Mouse (Mus musculus) hindlimb bud, embryonic 11.5 days (tissue): ENCODE results near the gene Ptpdc1.

Source experiments
- DNase-seq: peaks from one replicate; pipeline ENCODE4 v3.0.0-alpha.2; 2012; ENCODE audit warnings: low read depth, low spot score; ENCODE audit errors: extremely low spot score

Ptpdc1 gene

DNA sequence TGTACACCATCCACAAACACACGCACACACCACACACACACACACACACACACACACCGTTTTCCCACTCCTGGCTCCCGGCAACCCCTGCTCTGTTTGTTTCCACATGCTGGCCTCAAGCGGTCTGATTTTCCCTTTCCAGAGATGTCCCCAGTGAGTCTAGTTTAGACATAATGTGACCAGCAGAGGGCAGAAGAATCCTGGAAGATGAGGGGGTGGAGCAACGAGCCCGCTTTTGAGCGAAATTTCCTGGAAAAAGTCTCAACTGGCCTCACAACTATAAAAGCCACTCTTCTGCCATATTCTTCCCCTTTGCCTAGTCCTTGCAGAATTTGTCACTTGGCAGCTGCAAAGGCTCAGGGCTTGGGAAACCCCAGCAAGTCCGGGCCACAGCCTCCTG, 30.2 kb upstream of the Ptpdc1 start:
- no peak for DNase-seq

DNA sequence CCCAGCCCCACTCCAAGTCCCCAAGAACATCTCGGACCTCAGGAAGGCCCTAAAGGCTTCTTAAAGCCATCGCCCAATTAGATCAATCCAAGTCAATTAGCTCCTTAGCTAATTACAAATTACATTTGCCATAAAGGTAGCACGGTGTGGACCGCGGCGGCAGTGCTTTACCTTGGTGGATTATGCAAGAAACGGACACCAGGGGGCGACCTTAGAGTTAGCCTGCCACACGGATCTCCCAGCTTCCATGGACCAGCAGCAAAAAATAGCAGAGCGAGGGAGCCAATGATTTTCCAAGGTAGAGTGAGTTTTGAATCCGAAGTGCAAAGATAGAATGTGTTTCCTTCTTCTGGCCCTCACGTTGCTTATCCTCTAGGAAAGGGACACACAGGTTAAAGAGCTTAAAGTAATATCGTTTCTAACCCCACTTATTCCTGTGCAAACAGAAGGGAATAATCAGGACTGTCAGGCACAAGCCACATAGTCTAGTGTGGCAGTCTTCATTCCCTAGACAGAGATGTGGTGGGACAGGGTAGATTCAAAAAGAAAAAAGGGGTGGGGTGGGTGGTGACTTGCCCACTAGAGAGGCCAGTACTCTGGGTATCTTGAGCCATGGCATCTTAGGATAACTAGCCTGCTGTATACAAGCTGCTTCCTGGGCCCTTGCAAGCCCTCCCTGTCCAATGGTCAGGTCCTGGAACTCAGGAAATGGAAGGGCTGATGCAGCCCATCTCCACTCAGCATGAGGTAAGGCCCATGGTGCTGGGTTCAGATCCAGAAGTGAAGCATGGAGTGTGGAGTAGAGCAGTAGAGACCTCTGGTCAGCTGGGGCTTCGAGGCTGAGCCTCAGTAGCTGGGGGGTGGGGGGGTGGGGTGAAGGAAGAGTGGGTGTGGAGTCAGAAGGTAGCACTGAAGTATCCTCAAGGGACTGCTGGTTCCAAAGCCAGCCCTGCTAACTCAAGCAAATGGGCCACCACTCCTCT, 28.6 kb upstream of the Ptpdc1 start:
- no peak for DNase-seq

- DNase-seq: no peak
Measured at GRCm38 (mm10) chr13:48651132-48652065, 25.9 kb upstream of the Ptpdc1 start.

DNA sequence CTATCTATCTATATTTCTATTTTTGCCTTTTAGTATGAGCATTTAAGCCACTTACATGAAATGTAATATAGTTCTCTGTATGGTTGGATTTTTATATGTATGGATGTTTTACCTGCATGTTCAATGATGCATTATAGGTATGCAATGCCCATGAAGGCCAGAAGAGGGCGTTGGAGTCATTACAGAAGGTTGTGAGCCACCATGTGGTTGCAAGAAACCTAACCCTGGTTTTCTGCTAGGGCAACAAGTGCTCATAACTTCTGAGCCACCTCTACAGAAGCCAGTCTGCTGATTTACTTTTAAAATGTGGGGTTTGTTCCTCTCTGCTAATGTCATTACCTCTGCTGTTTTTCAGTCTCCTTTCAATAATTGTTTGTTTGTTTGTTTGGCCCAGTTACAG, 25.2 kb upstream of the Ptpdc1 start:
- no peak for DNase-seq

- DNase-seq: no peak
Measured at GRCm38 (mm10) chr13:48646696-48647095, 21.2 kb upstream of the Ptpdc1 start.

GRCm38 (mm10) chr13:48643991-48644390, 18.5 kb upstream of the Ptpdc1 start:
- DNase-seq: no peak

- DNase-seq: no peak
Measured at GRCm38 (mm10) chr13:48643072-48643471, 17.6 kb upstream of the Ptpdc1 start.

GRCm38 (mm10) chr13:48639570-48639969, 14.1 kb upstream of the Ptpdc1 start:
- DNase-seq: no peak

GRCm38 (mm10) chr13:48637706-48638105, 12.2 kb upstream of the Ptpdc1 start:
- no peak for DNase-seq

GRCm38 (mm10) chr13:48631691-48632090, 6.2 kb upstream of the Ptpdc1 start:
- no peak for DNase-seq

DNA sequence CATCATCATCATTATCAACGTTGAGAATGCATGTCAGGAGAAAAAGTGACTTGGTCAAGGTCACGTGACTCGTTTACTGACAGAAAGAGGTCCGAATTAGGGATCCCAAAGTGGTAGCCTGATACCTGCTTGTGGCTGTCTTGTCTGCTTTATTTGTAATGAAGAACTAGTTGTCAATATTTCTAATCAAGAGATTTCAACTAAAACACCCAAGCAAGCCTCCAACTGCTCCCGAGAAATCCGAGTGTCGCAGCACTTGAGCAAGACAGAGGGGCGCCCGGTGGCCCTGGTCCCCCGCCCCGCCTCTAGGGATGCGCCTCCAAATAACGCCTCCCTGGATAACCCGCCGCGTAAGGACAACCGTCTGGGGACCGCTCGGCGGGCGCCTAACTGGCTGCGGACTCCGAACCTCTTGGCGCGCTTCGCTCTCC, 481 bp downstream of the Ptpdc1 start:
- DNase-seq: no peak

GRCm38 (mm10) chr13:48618890-48619289, 6.6 kb downstream of the Ptpdc1 start:
- no peak for DNase-seq

GRCm38 (mm10) chr13:48617774-48618173, 7.7 kb downstream of the Ptpdc1 start:
- no peak for DNase-seq

GRCm38 (mm10) chr13:48614525-48614924, 10.9 kb downstream of the Ptpdc1 start:
- DNase-seq: no peak

- no peak for DNase-seq
Measured at GRCm38 (mm10) chr13:48609106-48609505, 16.4 kb downstream of the Ptpdc1 start.

DNA sequence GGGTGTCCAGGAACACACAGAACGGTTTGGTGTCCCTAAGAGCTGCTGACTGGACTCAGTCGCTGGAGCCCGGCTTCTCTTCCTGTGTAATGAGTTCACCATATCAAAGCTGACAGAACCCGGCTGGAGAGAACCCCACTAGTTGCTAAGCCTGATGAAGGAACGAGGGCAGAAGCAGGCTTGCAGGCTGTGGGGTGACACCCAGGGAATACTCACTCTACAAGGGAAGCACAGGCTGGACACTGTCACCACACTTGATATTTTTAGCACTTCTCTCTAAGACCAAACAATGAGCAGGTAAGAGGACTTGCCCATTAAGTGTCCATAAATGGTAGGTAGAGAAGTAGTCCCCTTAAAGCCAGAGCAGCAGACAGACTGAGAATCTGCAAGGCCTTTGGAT, 20.9 kb downstream of the Ptpdc1 start:
- DNase-seq: no peak

GRCm38 (mm10) chr13:48603296-48603695, 22.2 kb downstream of the Ptpdc1 start:
- DNase-seq: no peak

- DNase-seq: no peak
Measured at GRCm38 (mm10) chr13:48594605-48595004, 30.9 kb downstream of the Ptpdc1 start.

DNA sequence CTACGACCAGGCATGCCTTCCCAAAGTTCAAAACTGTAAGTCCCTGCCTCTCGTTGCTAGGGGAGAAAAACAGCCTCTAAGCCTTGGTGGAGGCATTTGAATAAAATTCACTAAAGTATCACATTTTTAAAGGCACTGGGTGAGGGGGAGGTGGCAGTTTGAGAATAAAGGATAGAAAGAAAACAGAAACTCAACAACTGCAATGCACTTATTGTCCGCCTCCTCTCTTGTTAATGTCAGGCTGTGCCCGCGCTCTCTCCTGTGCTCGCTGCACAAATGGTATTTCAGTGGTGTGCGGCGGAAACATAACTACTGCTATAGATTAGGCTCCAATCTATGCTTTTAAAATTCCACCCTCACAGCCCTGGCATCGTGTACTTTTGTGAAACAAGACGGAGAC, 31.4 kb downstream of the Ptpdc1 start:
- no peak for DNase-seq

DNA sequence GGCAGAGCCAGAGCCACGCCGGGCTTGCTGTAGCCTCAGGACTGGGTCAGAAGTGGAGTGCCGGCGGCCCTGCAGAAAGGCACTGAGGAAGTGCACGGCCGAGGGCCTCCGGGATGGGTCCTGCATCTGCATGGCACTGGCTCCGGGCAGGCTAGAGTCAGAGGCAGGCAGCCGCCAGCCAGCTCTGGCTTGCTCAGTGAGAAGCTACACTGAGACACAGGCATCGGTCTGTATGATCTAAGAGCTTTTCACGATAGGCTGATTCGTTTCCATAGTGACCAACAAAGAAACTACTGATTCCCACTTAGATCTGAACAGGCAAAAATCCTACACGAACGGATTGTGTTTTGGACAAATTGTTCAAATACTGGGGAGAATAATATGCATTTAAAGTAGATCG, 32.3 kb downstream of the Ptpdc1 start:
- DNase-seq: no peak

DNA sequence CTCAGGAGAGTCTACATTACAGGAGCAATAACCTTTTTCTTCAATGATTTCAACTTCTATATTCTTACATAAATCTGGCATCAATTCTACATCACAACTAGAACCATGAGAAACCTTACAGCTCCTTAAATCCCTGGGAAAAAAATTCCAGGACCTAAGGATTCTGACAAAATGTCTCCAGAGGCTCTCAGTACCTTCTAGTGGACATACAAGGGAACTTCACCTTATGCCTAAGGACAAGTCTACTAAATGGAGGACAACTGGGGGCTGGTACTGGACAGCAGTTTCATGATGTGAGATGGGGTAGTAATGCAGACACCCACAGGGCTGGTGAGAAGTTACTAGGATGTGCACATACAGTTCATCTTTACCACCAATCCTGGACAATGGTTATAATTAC, 34.7 kb downstream of the Ptpdc1 start:
- DNase-seq: no peak

GRCm38 (mm10) chr13:48587354-48587753, 38.1 kb downstream of the Ptpdc1 start:
- DNase-seq: no peak
